Mouse (Mus musculus) adrenal gland (tissue): ENCODE measurements around the gene Tent5c.

Experiments used
- intact Hi-C: fragments of 180-260 bp; cut with DNase I; formaldehyde crosslinking; loops from one replicate; pipeline ENCODE4 v1.15.1; 2025

Tent5c gene

DNA sequence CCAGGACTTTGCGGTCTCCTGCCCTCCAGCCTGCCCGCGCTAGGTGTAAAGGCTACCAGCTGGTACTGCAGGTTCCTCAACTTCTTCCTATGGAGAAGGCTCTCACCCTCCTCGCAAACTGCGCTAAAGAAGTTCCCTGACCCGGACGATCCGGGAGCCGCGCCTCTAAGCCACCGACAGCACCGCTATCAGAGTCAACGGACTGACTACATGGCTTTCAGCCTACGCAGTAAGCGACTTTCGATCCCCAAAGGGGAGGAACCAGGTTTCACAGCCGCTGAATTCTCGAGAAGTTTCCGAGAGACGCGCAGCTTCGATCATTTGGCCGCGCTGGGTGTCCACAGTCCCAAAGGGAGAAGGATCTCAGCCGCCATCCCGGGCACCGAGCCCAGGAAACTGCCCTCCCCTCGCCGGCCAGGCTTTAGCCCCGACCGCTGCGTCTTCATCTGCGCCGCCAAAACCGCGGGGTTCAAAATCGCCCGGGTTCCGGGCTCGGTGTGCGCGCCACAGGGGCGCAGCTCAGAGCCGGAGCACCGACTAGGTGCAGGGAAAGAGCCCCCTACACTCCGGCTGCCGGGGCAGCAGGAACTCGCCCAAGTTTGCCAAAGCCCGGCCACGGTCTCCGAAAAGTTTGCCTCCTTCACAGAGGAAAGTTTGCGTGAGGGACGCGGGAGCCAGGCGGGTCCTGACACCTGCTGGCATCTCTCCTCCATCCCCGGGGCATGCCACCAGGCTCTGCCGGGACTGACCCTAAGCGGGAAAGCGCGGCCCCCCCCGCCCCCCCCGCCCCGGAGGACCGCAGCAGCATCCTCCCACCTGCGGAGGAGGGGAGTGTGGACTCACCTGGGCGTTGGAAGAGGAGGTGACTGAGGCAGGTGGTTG is 632 bp downstream of the Tent5c start:
- intact Hi-C loops: loop anchor here (10.0 kb wide), 1 partner anchor 196 kb away; the partner anchor contains the start of gene Man1a2

DNA sequence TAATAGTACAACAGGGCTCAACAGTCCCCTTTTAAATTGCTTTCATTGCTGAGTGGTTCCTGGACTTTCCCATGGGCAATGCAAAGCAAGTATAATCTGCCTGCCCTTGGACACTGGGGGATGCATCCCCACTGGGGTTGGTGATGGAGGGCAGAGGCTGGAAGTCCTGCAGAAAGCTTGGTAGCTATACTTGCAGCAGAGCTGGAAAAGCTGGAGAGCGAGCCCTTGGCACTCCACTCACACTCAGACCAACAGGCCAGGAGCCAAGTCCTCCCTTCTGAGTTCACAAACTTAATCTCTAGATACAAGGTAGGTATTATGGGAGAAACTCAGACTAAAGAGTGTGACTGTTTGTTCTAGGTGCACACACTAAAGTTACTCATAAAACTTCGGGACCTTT is 2.1 kb downstream of the Tent5c start:
- intact Hi-C loops: loop anchor here (10.0 kb wide), 1 partner anchor 198 kb away; the partner anchor contains the start of gene Man1a2

DNA sequence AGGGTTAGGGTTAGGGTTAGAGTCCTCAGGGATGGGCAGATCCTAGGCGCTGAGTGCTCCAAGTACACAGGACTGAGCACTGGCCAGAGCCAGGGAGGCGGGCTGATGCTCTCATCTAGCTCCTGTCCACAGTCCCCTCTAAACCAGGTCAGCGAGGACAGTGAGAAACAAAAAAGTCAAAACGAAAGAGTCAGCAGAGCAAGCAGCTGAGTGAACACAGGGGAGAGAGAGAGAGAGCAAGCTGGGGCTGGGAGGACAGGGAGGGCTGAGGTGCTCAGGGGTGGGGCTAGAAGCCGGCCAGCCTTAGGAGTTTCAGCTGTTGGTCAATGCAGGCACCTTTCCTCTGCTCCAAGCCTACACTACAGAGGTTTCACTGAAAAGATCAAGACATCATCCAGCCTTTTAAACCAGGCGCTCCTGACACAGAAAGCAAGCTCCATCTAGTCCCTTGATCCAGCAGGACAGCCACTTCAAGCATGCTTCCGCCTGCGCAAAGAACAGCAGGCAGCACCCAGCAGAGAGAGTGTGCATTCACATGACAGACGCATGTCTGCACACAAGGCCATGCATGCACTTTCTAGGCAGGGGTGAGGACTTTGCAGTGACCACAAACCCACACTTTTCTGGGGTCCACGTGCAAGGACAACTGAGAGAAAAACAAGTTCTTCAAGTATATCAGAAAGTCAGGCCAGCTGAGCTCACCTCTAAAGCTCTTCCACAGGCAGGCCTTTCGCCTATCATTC is 3.6 kb downstream of the Tent5c start:
- intact Hi-C loops: loop anchor here (10.0 kb wide), 1 partner anchor 199 kb away; the partner anchor contains the start of gene Man1a2

DNA sequence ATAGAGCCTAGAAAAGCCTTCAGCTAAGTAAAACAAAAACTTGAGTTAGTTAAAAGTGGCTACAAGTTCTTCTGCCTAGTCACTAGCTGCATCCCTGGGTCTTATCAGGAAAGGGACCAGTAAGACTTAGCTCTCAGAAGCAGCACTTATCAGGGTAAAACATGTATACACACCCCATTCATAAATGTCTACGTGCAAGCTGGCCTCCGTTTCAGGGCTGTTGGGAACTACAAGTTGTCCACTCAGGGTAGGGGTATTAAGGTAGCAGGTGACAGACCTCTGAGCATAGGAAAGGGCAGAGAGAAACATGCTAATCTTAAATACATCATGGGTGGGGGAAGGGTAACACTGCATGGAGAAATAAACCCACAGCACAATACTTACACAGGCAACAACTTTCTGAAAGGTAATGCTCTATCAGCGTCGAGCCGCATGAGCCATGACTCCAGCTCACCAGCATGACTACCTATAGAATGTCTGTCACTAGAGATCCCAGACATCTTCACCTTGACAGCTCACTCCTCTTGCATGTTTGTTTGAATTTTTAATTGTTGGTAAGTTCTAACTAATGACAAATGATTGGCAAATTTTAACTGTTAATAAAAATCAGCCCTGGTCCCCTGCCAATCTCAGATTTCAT is 6.0 kb downstream of the Tent5c start:
- intact Hi-C loops: loop anchor here (10.0 kb wide), 1 partner anchor 202 kb away; the partner anchor contains the start of gene Man1a2

DNA sequence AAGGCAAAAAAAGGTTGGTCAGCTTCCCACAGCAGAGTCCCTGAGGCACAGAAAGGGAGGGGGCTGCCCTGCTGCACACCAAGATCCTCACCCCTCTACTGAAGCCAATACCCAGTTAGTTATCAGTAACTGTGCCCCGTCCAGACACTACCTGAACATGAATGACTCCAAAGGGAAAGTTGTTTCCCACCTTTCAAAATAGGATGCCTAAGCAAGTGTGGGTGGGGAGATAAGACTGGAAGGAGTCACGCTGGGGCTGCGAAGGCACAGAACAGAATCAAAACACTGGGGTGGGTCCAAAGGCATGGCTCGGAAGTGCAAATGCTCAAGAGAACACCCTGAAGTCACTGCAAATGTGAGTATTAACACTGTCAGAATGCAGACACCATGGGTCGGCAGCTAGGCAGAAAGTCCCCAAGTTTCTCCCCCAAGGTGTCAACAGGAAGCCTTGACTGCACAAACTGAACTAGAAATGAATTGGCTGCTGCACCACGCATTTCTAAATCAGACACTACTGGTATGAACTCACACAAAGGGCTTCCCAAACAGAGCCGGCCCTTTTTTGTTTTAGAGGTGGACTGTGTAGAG is 6.7 kb downstream of the Tent5c start:
- intact Hi-C loops: loop anchor here (10.0 kb wide), 1 partner anchor 202 kb away; the partner anchor contains the start of gene Man1a2

DNA sequence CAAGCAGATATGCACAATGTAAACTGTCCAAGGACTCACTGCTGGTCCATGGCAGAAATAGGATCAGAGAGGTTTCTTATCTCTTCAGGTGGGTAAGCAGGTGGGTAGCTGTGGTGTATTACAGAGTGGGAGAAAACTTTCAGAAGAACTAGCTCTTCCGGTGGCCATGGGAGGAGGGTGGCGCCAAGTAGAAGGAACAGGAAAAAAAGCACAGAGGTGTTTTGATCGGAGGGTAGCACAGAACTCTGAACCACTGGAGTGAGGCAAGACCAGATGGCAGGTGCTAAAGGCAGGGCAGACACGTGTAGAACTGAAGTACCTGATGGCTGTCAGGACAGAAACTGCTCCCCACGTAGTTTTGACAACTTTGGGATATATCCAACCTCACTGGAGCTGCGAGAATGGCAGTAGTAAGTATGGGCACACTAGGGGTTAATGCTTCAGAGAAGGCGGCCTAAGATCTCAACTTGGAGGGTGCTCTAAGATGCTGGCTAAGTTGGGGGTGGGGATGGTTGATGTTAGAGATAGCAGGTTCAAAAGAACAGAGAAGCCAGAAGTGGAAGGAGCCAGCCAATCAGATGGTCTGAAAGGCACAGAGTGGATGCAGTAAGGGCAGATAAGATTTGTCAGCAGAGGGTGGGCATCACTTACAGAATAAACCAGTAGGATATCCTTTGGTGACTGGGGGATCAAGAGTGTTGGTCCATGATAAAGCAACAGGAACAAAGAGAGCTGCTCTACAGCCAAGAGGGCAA is 8.7 kb downstream of the Tent5c start:
- intact Hi-C loops: loop anchor here (10.0 kb wide), 1 partner anchor 204 kb away; the partner anchor contains the start of gene Man1a2

DNA sequence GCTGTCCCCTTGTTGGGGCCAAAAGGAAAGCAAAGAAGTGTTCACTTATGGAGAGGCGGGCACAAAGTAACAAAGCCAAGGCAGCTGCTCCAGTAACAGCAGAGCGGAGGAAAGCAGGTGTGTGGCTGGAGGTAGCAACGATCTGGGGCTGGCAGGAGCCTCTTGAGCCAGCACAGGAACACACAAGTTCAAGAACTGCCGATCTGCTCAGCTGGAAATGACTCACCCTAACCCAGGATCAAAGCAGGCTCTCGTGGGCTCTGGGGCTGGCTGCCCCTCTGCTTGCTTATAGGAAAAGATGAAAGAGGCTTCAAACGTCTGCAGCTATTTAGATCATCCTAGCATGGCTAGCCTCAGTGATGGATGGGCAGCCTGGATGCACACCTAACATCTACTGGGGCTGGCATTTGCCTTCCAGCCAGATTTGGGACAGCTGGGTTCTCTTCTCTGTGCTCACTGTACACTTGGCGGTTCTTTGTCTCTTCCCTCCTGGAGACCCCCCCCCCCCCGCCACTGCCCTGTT is 14.1 kb downstream of the Tent5c start:
- intact Hi-C loops: no loop called here

DNA sequence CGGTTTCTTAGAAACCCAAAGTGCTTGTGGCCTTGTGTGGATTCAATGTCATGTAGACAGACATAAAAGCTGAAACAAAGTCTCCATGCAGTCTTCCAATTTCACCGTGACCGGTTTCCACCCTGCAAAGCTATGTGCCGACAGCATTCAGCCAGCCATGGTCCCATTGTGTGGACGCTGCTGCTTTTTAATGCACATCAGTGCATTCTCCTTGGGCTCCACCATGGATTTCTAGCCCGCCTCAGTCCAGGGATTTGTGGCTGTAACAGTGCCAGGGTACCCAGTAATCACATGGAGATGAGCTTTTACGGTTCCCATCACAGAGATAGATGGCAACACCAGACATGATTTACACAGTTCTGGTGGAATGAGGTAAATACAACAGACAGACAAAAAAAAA is 14.6 kb downstream of the Tent5c start:
- intact Hi-C loops: no loop called here

DNA sequence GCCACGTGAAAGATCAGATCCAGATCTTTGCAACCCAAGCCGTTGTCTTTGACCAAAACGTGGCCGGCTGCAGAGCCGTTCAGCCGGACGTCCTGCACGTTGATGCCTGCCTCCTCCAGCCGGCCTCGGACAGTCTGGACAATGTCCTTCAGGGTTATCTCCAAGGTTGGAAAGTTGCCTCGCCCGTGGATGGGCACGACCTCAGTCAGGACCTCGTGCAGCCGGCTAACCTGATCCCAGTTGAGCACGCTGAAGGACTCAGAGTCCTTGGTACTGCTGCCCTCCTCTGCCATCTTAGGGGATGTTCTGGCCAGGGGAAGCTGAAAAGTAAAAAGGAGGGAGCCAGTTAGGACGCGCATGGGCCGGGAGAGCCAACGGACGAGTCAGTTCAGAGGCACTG is 16.0 kb downstream of the Tent5c start:
- intact Hi-C loops: no loop called here

DNA sequence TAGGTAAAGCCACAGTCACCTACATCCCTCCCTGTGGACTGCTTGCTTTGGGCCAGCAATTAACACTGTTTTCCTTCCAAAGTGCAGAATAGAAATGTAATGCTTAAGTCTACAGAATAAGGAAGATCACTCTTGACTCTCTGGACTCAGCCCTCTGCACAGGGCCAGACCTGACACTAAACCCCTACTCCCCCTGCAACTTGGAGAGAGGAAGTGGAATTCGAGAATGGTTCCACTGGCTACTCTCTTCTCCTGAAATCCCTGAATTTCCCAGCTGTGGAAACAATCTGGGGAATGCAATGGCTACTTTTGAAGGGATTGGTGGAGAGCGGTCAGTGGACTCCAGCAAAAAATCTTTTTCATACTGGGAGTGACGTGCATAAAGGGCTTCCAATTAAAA is 18.2 kb downstream of the Tent5c start:
- intact Hi-C loops: no loop called here

DNA sequence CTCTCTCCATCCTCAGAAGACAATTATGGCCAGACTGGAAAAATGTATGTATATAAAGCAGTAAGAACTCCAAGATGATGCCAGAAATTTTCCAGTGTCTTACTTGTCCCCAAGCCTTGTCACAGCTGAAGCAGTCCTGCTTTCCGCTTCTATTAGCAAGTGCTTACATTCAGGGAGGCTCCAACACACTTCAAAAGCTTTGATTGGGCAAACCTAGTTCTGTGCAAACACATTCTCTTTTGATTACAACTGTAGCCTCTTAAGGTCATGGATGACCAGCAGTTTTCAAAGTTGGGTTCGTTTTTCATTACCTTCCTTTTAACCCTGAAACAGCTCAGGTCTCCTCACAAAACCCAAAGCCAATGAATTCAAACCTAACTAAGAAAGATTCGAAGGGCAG is 19.0 kb downstream of the Tent5c start:
- intact Hi-C loops: no loop called here

DNA sequence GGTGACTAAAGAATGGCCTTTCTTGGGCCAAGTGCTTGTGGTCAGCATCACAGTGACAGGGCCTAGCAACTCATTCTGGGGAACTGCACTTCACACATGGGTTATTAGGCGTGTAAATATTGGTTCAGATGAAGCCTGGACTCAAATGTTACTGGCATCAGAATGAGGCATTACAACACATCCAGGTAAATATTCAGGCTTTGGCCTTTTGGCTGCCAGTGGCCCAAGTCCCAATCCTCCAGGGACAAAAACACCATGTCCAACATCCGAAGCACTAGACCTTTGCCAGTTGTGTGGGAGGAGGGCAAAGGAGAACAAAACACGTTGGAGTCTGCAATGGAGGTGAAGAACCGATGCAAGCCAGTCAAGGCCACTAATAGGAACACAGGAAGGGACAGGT is 22.6 kb downstream of the Tent5c start:
- intact Hi-C loops: no loop called here

DNA sequence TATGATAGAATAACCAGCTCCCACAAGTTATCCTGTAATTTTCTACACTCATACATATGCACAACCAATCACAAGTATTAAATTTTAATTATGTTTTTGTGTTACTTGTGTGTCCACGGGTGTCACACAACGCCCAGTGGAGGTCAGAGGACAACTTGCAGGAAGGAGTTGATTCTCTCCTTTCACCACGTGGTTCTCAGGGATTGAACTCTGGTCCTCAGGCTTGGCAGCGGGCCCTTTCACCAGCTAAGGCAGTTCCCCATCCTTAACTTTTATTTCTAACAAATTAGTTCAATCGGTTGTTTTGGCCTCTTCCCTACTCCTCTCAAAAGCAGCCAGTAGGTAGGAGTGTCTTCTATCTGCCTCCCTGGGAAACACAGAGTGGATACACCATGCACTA is 24.5 kb downstream of the Tent5c start:
- intact Hi-C loops: no loop called here

DNA sequence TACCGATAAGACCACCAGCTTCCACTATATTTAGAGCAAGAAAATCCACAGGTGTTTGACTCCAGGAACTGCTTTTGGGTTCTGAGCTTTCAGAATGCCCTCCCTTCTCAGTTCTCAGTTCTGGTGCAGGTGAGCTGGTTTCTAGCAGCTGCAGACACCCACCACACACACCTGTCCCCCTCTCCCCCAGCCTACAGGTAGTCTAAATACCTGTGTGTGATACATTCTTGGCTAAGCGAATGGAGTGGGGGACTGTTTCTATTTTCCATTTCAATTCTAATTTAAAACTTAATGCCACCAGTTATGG is 25.2 kb downstream of the Tent5c start:
- intact Hi-C loops: no loop called here

DNA sequence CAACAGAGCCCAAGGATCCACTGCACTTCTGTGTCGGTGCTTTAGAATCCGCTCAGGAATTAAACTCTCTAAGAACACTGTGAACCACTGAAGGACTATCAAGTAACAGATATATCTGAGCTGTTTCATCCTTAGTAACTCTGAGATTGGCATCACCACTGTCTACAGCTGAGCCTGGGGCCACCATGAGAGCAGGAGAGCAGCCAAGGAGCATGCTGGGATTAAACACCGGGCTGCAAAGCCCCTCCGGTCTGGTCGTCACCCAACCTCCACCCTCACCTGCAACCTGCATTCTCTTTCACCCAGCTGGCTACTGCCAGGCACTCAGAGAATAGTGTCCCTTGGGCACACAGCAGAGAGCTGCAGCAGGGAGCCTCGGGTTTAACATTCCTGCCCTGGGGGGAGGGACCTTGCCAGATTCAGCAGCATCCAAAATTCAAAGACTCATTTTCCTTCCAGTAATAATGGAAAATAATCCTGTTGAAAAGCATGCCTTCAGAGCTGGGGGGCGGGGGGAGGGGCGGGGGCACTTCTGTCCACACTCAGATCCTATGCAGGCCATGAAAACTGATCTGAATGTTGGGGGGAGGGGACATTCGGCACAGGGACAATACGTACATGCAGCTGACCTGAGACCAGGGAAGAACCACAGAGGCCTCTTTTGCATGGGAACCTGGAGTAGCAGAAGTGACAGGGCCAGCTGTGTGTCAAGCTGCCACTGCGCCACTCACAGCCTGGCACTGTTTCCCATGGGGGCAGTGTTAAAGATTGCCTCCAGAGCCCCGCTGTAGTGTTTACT is 25.8 kb downstream of the Tent5c start:
- intact Hi-C loops: no loop called here

DNA sequence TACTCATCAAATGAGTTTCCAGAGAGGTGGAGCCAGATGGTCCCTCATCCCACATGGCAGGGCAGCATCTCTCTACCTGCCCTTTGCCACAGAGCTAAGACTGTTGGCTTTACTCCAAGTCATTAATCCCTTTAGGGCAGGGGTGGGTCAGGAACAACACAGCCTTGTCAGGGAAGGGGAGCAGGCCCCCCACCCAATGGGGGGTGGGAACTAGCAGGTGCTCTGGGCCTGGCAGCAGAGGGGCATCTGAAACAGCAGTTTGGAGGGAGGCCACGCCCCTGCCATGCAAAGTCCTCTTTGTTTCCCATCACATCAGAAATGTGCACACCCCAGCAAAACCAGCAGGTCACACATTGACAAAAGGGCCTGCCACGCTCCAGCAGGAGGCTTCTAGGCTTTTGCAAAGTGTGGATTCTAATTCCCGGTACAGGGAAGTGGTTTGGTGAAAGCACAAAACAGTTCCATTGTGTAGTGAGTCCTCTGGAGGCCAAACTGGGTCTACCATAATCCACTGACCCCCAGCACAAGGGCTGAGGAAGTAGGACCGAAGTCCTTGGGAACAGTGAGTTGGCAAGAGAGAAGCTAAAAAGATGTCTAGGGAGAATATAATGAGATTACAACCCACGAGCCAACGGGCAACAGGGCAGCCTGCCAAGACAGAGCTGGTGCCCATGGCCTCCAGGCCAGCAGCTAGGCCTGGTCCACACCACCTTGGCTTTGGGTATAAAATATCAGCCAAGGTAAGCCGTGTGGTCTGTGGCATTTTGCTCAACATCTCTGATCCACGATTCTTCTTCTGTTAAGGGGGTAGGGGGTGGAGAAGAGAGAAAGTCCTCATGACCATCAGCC is 26.7 kb downstream of the Tent5c start:
- intact Hi-C loops: no loop called here

DNA sequence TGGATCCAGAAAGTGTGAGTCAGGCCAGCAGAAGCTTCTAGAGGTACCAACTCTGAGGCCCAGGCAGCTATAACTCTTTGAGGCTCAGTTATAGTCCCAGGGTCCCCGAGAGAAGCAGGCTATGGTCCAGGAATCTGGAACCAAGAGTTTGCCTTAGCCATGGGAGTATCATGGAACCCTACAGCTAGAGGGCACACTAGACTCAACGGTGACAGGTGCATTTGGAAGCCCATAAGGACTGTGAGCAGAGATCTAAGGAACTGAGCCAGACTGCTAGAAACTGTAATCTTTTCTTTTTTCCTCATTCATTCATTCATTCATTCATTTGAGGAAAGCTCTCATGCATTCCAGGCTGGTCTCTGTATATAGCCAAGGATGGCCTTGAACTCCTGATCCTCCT is 28.6 kb downstream of the Tent5c start:
- intact Hi-C loops: no loop called here

DNA sequence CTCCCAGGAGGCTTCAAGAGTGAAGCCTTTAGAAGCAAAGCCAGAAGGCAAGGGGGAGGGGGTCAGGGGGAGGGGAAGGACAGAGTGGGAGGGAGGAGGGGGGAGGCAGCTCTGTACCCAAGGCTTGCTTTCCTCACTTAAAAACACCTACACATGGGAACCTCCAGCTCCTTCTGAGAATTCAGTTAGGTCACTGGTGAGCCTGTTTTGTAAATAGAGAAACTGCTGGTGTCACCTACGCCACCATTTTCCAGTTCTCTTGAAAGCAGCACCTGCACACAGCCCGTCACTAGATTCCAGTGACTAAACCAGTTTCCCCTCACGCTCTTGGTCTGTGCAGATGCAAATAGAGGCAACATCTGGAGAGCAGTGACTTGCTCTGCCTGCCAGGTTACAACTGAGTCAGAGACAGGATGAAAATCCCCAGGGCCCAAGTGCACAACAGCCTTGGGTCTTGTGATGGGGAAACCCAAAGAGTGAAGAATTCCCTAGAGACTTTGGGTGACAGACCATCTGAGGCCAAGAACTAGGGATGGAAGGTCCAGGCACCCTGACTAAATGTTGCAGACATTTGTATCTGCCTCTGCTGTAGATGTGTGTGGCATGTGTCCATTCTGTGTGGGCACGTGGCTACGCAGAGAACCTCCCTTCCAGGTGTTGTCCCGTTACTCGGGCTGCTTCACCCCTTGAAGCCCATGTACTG is 45.2 kb downstream of the Tent5c start:
- intact Hi-C loops: no loop called here
